Mouse (Mus musculus): ENCODE measurements around the gene Itgav. TPM values are rescaled to one million over a fixed set of nuclear protein-coding genes. Genes with fewer than 3 reads are reported as not detected.

Gene Itgav
- polyA plus RNA-seq, 1 experiment from 2014 or later = 24.5 TPM

GRCm38 (mm10) chr2:83758606-83759215 lies 34.5 kb downstream of the Itgav start:
- H3K27ac ChIP-seq = no peak overlapping the region
- ATAC-seq = no peak
- no peak overlapping the region for H3K9ac ChIP-seq
- no peaks in the 10 kb centered on the region; the same call in 1 of the 2 replicates for H3K4me1 ChIP-seq
- peaks cover 14% of the 10 kb centered on the region for H3K36me3 ChIP-seq
- WGBS (ENCODE audit: insufficient replicate concordance) = 73% methylated on average over 7 of the region's 7 CpGs
- H3K4me2 ChIP-seq = no peak overlapping the region
- no peak overlapping the region for H3K4me3 ChIP-seq
- no peaks in the 10 kb centered on the region for H3K27me3 ChIP-seq (replicated peaks)
- no peaks in the 10 kb centered on the region for H3K9me3 ChIP-seq (replicated peaks)

GRCm38 (mm10) chr2:83759216-83759648 lies 35.0 kb downstream of the Itgav start:
- Histone ChIP-seq H3K27ac (no peak overlapping the region), H3K4me2 (no peak overlapping the region)
- 67% methylated on average over 11 of the region's 11 CpGs for WGBS (ENCODE audit: insufficient replicate concordance)

GRCm38 (mm10) chr2:83759667-83760066 lies 35.5 kb downstream of the Itgav start:
- Histone ChIP-seq H3K4me3 (no peak overlapping the region), H3K36me3 (peaks cover 14% of the 10 kb centered on the region), H3K4me1 (no peaks in the 10 kb centered on the region; the same call in 1 of the 2 replicates), H3K27ac (no peak overlapping the region), H3K4me2 (no peak overlapping the region), H3K9ac (no peak overlapping the region), H3K27me3 (replicated peaks) (no peaks in the 10 kb centered on the region), H3K9me3 (replicated peaks) (no peaks in the 10 kb centered on the region)
- ATAC-seq = no peak
- 57% methylated on average over 5 of the region's 5 CpGs for WGBS (ENCODE audit: insufficient replicate concordance)

More at GRCm38 (mm10) chr2:83759216-83759648, 35.0 kb downstream of the Itgav start:
- H3K36me3 ChIP-seq = peaks cover 14% of the 10 kb centered on the region
- H3K9ac ChIP-seq = no peak overlapping the region
- H3K27me3 ChIP-seq (replicated peaks) = no peaks in the 10 kb centered on the region
- H3K4me3 ChIP-seq = no peak overlapping the region
- no peaks in the 10 kb centered on the region; the same call in 1 of the 2 replicates for H3K4me1 ChIP-seq
- no peak for ATAC-seq
- no peaks in the 10 kb centered on the region for H3K9me3 ChIP-seq (replicated peaks)

GRCm38 (mm10) chr2:83760112-83760511 lies 35.9 kb downstream of the Itgav start:
- no peaks in the 10 kb centered on the region for H3K9me3 ChIP-seq (replicated peaks)
- no peak overlapping the region for H3K27ac ChIP-seq
- WGBS (ENCODE audit: insufficient replicate concordance) = 57% methylated on average over 1 of the region's 1 CpGs
- no peak for ATAC-seq
- no peak overlapping the region for H3K4me3 ChIP-seq
- H3K9ac ChIP-seq = no peak overlapping the region
- H3K4me2 ChIP-seq = no peak overlapping the region
- no peaks in the 10 kb centered on the region; the same call in 1 of the 2 replicates for H3K4me1 ChIP-seq
- H3K27me3 ChIP-seq (replicated peaks) = no peaks in the 10 kb centered on the region
- H3K36me3 ChIP-seq = peaks cover 14% of the 10 kb centered on the region

GRCm38 (mm10) chr2:83761506-83761905 lies 37.3 kb downstream of the Itgav start:
- Histone ChIP-seq H3K9ac (no peak overlapping the region), H3K27me3 (replicated peaks) (no peaks in the 10 kb centered on the region), H3K4me2 (no peak overlapping the region), H3K4me3 (no peak overlapping the region), H3K9me3 (replicated peaks) (no peaks in the 10 kb centered on the region), H3K27ac (no peak overlapping the region), H3K4me1 (no peaks in the 10 kb centered on the region; the same call in 1 of the 2 replicates), H3K36me3 (peaks cover 15% of the 10 kb centered on the region)
- no peak for ATAC-seq
- 73% methylated on average over 2 of the region's 2 CpGs for WGBS (ENCODE audit: insufficient replicate concordance)

GRCm38 (mm10) chr2:83762106-83762855 lies 38.1 kb downstream of the Itgav start:
- Histone ChIP-seq H3K4me1 (no peaks in the 10 kb centered on the region; the same call in 1 of the 2 replicates), H3K4me2 (no peak overlapping the region), H3K9ac (no peak overlapping the region), H3K9me3 (replicated peaks) (no peaks in the 10 kb centered on the region), H3K4me3 (no peak overlapping the region), H3K27me3 (replicated peaks) (no peaks in the 10 kb centered on the region), H3K36me3 (peaks cover 14% of the 10 kb centered on the region), H3K27ac (no peak overlapping the region)
- no peak for ATAC-seq
- WGBS (ENCODE audit: insufficient replicate concordance) = 70% methylated on average over 7 of the region's 7 CpGs

GRCm38 (mm10) chr2:83766058-83766457 lies 41.9 kb downstream of the Itgav start:
- Histone ChIP-seq H3K36me3 (peaks cover 17% of the 10 kb centered on the region), H3K4me1 (peaks cover 5% of the 10 kb centered on the region; the same call in 1 of the 2 replicates), H3K27me3 (replicated peaks) (no peaks in the 10 kb centered on the region), H3K4me3 (no peak overlapping the region), H3K27ac (no peak overlapping the region), H3K9me3 (replicated peaks) (no peaks in the 10 kb centered on the region), H3K4me2 (no peak overlapping the region), H3K9ac (no peak overlapping the region)
- no peak for ATAC-seq
- 71% methylated on average over 6 of the region's 6 CpGs for WGBS (ENCODE audit: insufficient replicate concordance)

- H3K4me3 ChIP-seq = no peak overlapping the region
- no peak overlapping the region for H3K9ac ChIP-seq
- H3K27ac ChIP-seq = no peak overlapping the region
- H3K36me3 ChIP-seq = peaks cover 19% of the 10 kb centered on the region
- no peak for ATAC-seq
- no peak overlapping the region for H3K4me2 ChIP-seq
- WGBS (ENCODE audit: insufficient replicate concordance) = 18% methylated on average over 1 of the region's 1 CpGs
- no peaks in the 10 kb centered on the region for H3K9me3 ChIP-seq (replicated peaks)
- H3K4me1 ChIP-seq = peaks cover 5% of the 10 kb centered on the region; the same call in 1 of the 2 replicates
- H3K27me3 ChIP-seq (replicated peaks) = no peaks in the 10 kb centered on the region
Measured at GRCm38 (mm10) chr2:83766878-83767277, 42.7 kb downstream of the Itgav start.

- H3K4me1 ChIP-seq = peaks cover 5% of the 10 kb centered on the region; the same call in 1 of the 2 replicates
- H3K36me3 ChIP-seq = peaks cover 28% of the 10 kb centered on the region
- H3K9me3 ChIP-seq (replicated peaks) = no peaks in the 10 kb centered on the region
- ATAC-seq = no peak
- 82% methylated on average over 4 of the region's 4 CpGs for WGBS (ENCODE audit: insufficient replicate concordance)
- H3K9ac ChIP-seq = no peak overlapping the region
- no peaks in the 10 kb centered on the region for H3K27me3 ChIP-seq (replicated peaks)
- H3K27ac ChIP-seq = no peak overlapping the region
- no peak overlapping the region for H3K4me2 ChIP-seq
- H3K4me3 ChIP-seq = no peak overlapping the region
Measured at GRCm38 (mm10) chr2:83768311-83769047, 44.3 kb downstream of the Itgav start.

GRCm38 (mm10) chr2:83771155-83771812 lies 47.1 kb downstream of the Itgav start:
- H3K27ac ChIP-seq = no peak overlapping the region
- peaks cover 29% of the 10 kb centered on the region for H3K36me3 ChIP-seq
- no peak overlapping the region for H3K4me2 ChIP-seq
- peaks cover 5% of the 10 kb centered on the region; the same call in 1 of the 2 replicates for H3K4me1 ChIP-seq
- H3K9ac ChIP-seq = no peak overlapping the region
- no peak overlapping the region for H3K4me3 ChIP-seq
- H3K9me3 ChIP-seq (replicated peaks) = no peaks in the 10 kb centered on the region
- no peaks in the 10 kb centered on the region for H3K27me3 ChIP-seq (replicated peaks)
- WGBS (ENCODE audit: insufficient replicate concordance) = 53% methylated on average over 7 of the region's 7 CpGs
- ATAC-seq = no peak

- Histone ChIP-seq H3K9ac (no peak overlapping the region), H3K4me1 (no peaks in the 10 kb centered on the region), H3K4me3 (no peak overlapping the region), H3K36me3 (peaks cover 34% of the 10 kb centered on the region), H3K27ac (no peak overlapping the region), H3K27me3 (replicated peaks) (no peaks in the 10 kb centered on the region), H3K4me2 (no peak overlapping the region), H3K9me3 (replicated peaks) (no peaks in the 10 kb centered on the region)
- 85% methylated on average over 20 of the region's 20 CpGs for WGBS (ENCODE audit: insufficient replicate concordance)
- no peak for ATAC-seq
Measured at GRCm38 (mm10) chr2:83791330-83792073, 67.3 kb downstream of the Itgav start.

Data from liver, embryonic 12.5 days (tissue).